Mouse (Mus musculus) mouse trophoblast stem cell (cell line): ENCODE data around the gene Hmcn1.

ENCODE experiments used
- in situ Hi-C, 2 experiments: fragments of 300-500 bp; cut with MseI, MboI; formaldehyde crosslinking; loops; 2 replicates in 1 of 2; 3 replicates in 1 of 2; pipeline ENCODE4 v1.15.1; 2025

Gene Hmcn1

DNA sequence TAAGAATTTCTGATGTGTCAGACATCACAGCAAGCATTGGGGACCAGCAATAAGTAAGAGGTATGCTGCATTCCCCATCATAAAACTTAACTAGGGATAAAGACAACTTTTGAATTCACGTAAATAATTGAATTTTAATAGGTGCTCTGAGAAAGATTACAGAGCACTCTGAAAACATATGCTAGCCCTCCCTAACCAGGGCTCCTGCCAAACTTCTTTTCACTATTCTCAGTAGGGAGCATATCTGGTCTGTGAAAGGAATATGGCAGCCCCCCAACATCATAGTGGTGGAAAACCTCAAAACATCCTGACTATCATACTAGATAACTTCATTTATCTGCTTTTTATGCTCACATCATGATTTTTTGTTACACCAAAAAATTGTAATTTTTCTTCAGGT is 347.9 kb downstream of the Hmcn1 start:
- in situ Hi-C loops = no loop called here

DNA sequence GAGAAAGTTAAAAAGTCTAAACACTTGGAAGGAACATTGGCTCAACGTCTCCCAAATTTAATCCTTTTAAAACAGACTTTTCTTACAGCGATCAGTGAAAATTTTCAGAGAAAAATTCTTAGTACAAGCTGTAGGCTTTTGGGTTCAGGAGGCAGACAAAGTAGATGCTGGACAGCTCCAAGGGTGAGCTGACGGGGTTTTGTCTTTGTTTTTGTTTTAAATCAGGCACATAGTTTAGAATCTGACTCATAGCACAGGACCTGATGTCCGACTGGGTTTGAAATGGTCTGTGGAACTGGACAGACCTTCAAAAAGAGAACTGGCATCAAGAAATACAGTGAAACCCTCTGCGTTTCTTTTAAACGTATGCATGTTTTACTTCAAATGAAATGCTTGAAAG is 353.7 kb downstream of the Hmcn1 start:
- in situ Hi-C loops = no loop called here

DNA sequence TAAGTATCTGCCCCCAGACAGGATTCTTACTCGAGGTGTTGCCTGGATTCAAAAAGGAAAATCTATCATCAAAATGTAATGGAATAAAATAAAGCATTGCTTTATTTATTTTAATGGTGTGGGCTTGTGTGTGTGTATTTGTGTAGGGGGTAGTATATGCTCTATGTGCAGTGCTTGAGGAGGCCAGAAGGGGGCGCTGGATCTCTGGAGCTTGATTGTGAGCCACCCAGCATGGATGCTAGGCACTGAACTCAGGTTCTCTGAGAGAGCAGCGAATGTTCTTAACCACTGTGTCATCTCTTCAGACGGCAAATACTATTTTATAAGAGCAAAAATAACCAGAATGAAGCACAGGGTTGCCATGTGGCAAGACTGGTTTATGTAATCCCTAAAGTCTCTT is 360.7 kb downstream of the Hmcn1 start:
- in situ Hi-C loops = no loop called here

DNA sequence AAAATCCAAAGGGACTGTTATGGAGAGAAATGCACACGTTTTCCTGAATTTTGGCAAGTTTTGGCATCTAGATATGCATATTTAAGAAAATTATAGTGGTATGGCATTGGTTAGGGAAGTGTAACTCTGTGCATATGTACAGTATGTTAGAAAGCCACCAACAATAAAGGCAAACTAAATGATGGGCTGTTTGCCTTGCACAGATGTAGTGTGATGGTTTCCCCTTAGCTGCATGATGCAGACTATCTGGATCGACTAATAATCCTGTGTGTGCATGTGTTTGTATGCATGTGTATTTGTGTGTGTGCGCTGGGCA is 361.4 kb downstream of the Hmcn1 start:
- in situ Hi-C loops = no loop called here

DNA sequence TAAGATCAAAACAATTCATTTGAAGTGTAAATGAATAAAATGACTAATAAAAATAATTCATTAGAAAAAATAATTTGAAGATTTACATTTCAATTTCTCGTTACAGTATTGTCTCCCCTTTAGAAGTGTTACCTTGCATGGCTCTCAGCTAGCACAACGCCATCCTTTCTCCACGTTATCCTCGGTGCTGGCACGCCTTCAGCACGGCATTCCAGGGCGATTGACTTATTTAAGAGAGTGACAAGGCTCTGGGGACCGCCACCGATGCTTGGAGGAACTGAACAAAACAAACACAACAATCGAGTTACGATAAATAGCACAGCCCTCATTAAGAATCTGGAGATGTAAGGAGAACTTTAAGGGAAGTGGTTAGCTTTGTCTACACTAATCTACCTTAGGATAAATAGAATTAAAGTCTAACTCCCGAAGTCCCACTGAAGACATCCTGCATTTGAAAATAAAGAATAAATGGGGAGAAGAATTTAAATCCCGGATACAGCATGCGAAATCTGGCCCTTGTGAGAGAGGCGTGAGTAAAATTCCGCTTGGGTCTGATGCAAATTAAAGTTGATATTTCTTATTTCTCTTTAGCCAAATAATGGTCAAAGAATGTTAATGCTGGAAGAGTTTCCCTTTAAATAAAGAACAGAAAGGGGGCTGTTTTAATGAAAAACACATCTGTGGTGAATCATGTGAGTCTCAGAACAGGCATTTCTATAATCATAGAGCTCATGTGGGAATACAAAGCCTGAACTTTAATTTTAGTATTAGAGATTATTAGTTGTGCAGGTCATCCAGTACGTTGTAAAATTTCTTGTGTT is 362.0 kb downstream of the Hmcn1 start:
- in situ Hi-C loops = no loop called here

DNA sequence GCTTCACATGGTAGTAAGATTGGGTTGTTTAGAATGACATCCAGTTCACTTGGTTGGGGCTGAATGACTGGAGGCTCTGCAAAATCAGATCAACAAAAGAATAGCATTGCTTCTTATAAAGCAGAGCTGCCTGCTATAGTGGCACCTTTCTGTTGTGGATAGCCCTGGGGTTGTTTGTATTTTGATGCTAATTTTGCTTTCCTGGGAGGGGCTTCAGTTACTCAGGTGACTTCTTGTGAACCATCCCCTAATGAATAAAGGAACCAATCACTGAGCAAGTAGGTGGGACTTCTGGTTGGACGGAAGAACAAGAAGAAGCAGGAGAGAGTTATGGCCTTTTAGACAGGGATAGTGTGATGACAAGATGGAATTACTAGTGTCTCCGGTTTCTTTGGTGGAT is 370.0 kb downstream of the Hmcn1 start:
- in situ Hi-C loops = no loop called here

DNA sequence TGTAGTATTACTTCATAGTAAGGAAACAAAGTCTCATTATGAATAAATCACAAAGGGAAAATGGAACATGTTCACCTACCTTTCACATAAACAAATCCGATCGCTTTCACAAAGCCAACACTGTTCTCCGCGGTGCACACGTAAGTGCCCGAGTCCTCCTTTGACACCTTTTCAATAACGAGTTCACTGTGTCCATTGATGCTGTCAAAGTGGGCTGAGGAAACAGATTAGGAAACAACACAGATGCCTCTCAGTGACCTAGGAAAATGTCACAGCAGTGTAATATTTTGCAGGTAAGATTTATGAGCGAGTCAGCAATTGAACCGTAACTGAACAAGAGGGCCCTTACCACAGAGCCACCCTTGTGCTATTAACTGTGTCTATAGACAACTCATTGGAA is 382.7 kb downstream of the Hmcn1 start:
- in situ Hi-C loops = no loop called here

DNA sequence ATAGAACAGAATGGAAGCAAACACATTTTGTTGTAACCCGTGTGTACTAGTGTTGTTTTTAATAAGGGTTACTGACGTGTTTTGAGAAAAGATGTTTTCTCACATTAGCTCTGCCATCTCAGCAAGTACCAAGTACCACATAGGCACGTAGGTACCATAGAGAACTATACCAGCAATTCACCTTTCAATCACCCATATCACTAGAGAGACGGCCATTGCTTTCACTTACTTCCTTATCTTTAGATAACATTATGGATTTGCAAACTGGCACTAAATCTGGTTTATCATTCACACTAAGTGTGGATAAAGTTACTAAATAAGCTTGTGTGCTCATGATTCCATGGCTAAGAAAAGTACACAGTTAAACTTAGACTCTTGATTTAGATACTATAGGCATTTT is 387.1 kb downstream of the Hmcn1 start:
- in situ Hi-C loops = no loop called here

DNA sequence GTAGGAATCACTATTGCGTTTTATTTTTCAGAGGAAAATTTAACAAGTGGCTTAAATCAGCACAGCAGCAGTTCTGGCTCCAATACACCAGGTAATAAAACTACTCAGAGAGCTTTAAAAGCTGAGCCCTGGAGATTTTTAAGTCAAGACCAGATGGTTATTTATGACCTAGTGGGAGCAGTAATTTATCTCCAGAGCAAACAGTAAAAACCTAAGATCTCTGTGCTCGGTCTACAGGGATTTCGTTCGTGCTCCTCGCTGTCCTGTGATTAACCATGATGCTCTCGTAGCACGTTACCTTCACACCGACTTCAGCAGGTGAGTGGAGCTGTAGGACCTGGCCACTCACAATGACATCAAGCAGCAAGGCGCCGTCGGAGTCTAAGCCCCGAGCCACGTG is 399.6 kb downstream of the Hmcn1 start:
- in situ Hi-C loops = no loop called here

DNA sequence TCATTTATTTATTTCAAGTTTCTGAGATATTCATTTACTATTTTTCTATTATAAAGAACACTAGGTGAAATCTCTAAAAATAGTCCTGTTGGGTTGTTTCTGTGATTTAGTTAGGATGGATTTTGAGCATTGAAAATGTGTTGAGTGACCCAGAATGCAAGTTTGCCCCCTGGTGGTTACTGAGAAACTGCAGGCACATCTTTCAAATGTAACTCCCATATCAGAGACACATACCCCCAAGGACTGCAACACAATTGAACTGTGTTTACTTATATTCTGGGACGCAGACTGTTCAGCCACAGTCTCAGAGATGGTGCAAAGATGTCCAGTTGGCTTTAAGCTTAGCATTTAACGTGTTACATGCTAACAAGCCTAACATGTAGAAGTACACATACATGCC is 402.0 kb downstream of the Hmcn1 start:
- in situ Hi-C loops = no loop called here

DNA sequence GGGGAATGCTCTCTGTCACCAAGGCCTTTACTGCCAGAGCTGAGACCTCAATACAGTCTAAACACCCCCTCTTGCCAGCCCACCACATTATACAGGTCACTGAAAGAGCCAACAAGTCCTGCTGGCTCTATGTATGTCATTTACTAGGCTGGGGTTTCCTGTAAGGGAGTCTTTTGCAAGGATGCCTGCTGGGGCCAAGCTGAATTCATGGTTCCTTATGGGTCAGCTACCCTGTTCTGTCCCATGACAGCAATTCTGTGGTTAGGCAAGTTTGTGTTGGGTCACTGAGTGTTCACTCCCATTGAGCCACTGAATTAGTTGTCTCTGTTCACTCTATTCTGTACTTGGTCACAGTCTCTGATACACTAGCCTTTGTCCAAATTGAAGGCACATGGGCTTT is 405.8 kb downstream of the Hmcn1 start:
- in situ Hi-C loops = loop anchor here in 1 of 2 experiments (5.0 kb wide), 1 partner anchor 50 kb away; no protein-coding TSS in a partner anchor

DNA sequence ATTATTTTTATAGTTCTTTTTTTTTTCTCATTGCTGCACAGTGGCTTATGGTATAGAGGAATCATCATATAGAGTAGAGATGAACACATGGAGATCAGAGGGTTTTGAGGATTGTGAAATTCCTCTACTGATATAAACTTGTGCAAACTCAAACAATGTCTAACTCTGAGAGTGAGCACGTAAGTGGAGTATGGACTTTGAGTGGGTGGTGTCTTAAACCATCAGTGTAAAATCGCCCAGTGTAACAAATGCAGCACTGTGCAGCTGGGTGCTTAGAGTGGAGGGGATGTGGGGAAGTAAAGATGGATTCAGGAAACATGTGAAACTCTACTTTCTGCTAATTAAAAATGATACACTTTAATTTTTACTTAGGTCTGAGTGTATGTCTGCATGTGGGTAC is 408.8 kb downstream of the Hmcn1 start:
- in situ Hi-C loops = loop anchor here in 1 of 2 experiments (5.0 kb wide), 1 partner anchor 42 kb away; no protein-coding TSS in a partner anchor

DNA sequence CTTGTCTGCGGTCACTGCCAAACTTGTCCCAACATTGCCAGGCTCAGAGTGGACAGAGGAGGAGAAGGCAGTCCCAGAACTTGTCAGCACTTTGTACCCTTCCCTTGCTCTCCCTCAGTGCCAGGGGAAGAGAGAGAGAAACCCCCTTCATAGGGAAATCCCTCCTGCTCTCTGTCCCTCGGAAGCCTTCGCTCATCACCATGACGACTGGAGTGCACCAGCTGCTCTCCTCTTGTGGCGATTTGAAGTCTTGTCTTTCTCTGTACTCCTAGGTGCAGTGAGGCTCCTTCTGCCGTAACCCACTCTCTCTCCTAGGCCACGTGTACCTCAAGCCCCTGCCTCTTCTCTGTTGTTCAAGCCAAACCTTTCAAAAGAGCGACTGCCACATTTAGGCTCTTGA is 409.5 kb downstream of the Hmcn1 start:
- in situ Hi-C loops = loop anchor here in 1 of 2 experiments (5.0 kb wide), 1 partner anchor 41 kb away; no protein-coding TSS in a partner anchor

DNA sequence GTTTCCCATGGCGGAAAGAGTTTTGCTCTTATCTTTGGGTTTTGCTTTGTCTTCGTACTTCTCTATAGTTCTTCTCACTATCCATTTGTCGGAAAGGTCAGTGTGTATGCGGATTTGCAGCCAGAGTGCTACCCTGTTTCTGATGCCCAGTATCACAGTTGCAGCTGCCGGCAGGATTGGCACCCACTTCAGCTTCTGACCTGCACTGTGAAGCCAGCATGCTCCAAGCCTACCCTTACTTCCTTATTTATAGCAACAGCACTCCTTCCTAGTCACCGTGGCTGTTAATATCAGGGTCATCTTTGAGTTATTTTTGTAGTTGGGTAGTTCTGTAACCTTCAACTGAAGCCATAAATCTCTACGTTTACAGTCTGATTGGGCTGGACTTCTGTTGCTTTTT is 412.7 kb downstream of the Hmcn1 start:
- in situ Hi-C loops = loop anchor here in 1 of 2 experiments (5.0 kb wide), 1 partner anchor 38 kb away; no protein-coding TSS in a partner anchor

DNA sequence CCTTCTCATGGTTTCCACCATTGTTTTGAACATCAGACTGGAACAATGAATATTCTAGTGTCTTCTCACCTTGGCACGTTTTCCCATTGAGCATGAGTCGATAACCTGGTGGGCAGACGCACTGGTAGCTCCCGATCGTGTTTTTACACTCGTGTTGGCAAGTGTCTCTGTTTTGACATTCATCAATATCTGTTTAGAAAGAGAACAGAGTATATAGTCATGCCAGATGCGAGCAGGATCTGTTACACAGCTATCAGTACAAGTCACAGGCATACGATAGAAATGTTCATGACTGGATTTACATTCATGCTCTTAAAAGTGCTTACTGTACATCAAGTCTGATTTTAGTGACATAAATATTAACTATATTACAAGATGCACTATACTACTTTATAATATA is 419.8 kb downstream of the Hmcn1 start:
- in situ Hi-C loops = no loop called here

DNA sequence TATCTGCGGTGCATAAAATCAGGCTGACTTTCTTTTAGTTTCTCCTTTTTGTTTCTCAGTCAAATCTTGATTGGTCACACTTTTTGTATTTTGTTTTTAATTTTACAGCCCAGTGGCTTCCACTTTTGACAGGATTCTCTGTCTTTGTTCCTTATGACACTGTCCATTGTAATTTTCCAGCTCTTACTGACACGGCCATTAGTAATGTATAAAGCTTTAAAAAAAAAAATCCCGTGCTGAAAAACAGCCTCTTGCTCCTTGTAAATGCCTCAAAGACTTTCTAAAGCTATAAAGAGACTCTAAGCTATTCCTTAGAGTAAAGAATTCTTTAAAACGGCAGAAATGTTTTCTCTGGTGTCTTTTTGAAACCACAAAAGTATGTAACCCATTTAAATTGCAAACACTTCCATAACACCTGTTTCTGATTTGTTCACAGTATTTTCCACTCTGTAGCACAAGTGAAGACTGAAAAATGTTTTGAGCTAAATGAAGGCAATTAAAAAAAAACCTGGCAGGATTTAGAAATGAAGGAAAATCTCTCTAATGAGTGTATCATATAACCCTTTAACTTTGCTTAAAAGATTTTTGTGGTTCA is 422.6 kb downstream of the Hmcn1 start:
- in situ Hi-C loops = no loop called here

DNA sequence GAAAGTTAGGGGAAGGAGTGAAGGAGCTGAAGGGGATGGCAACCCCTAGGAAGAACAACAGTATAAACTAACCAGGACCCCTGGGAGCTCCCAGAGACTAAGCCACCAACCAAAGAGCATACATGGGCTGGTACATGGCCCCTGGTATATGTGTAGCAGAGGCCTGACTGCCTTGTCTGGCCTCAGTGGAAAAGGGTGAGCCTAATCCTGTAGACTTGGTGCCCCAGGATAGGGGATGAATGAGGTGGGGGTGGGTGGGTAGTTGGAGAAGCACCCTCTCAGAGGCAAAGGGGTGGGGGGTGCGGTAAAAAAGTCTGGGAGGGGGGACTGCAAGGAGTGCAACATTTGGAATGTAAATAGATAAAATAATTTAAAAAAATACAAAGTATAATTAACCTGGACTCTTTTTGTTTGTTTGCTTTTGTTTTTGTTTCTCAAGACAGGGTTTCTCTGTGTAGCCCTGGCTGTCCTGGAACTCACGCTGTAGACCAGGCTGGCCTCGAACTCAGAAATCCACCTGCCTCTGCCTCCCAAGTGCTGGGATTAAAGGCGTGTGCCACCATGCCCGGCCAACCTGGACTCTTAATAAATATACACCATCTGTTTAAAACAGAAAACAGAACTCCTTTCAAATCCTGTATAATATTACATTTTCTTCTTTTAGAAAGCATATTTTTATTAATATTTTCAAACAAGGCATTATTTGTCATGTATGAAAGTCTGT is 423.3 kb downstream of the Hmcn1 start:
- in situ Hi-C loops = no loop called here

DNA sequence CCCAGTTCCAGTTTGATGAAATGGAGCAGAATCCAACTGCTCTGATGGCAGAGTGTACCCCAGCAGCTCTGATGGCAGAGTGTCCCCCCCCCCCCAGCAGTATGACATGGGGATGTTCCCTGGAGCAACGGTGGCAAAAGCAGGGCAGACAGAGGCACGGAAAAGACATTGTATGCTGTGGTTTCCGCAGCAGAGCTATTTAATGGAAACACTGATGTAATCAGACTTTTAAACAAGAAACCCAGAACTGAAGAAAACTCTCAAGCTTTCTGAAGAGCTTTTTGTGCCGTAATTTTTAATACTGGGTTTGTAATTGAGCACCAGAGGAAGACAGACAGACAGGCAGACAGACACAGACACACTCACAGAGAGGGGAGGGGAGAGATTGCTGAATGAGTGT is 426.9 kb downstream of the Hmcn1 start:
- in situ Hi-C loops = no loop called here

DNA sequence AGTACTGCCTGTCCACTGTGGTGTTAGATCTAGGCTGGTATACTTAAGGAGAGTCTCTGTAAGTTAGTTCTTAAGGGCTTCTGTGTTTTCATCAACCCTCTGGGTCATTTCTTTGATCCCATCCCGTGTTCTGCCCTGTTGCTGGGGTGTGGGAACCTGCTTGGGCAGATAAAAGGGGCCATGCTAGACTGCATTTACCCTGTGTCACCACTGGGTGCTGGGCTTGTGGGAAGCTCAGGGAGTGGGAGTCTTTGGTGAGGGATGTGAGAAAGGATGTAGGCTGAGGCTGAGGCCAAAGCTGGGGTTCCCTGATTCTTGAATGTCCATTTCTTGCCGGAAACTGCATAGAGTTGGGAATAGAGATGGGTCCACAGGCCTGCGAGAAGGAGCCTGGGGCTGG is 436.6 kb downstream of the Hmcn1 start:
- in situ Hi-C loops = no loop called here

DNA sequence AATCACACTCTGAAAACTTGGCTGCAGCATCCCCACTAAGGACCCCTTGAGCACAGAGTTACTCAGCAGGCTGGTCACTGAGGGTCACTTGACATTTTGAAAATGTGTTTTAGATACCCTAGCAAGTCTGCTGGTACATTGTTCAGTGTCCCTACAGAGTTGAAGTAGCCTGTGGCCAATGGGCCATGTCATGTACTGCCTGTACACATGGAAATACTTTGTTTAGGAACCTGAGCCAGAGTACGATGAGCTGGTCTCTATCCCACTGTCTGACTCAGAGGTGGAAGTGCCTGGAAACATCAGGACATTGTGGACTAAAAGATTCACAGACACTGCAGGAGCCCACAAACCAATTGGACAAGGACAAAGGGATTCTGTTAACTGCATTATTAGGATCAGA is 441.8 kb downstream of the Hmcn1 start:
- in situ Hi-C loops = no loop called here

DNA sequence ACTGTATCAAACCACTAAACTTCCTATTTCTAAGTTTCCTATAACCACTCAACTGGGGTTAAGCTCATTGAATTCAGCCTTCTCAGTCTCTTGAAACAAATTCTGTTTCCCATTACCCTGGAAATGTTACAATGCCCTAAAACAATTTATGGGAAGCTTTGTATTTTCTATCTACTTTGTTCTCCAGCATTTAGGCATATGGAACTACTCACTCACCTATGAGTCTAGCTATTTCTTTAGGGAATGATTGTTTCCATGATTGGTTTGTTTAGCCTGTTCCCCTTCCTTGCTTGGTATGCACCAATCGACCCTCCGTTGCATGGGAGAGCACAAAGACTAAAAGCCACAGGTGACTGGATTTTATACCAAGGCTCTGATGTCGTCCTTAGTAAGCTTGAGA is 446.8 kb downstream of the Hmcn1 start:
- in situ Hi-C loops = loop anchor here in 1 of 2 experiments (25.0 kb wide), 1 partner anchor 366 kb away; no protein-coding TSS in a partner anchor

DNA sequence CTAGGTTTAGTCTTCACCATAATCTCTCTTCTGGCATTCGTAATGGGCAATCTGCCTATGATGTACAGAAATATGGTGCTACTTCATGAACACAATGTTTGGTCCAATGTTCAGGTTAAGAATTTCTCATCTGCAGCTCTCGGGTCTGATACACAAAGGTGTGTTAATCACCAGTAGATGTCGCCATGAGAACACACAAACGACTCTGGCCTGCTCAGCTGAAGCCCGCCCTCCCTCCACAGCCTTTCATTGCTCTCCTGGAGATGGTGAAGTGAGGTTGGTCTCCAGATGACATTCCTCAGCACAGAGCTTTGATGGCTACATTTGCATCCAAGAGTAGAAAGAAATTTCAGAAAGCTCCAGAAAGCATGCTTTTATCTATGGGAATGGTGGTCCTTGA is 453.0 kb downstream of the Hmcn1 start:
- in situ Hi-C loops = loop anchor here (5.0 to 25.0 kb wide), 2 partner anchors 42 to 372 kb away; no protein-coding TSS in a partner anchor
